Mouse (Mus musculus): Measurements from ENCODE around the gene Grin1. TPM values are rescaled to one million over a fixed set of nuclear protein-coding genes. Genes with fewer than 3 reads are reported as not detected.

Gene Grin1
- polyA plus RNA-seq, 1 experiment from 2014 or later, result 57.2 TPM

- no peaks in the 10 kb centered on the region for H3K4me1 ChIP-seq (replicated peaks; ENCODE audit: control insufficient read depth, insufficient read depth, low read length)
- WGBS, result 76% methylated on average over 2 of the region's 2 CpGs
- DNase-seq (ENCODE audit: low spot score) (no peak), ATAC-seq (ENCODE audit: low FRiP score) (no peak)
- H3K36me3 ChIP-seq (replicated peaks; ENCODE audit: control insufficient read depth, insufficient read depth), result no peaks in the 10 kb centered on the region
- H3K27ac ChIP-seq, result no peak overlapping the region
- no peaks in the 10 kb centered on the region for H3K9me3 ChIP-seq (ENCODE audit: control insufficient read depth, low read length)
- no peak overlapping the region for H3K9ac ChIP-seq
- H3K27me3 ChIP-seq (ENCODE audit: control insufficient read depth, insufficient read depth, low read length), result peaks cover 12% of the 10 kb centered on the region; the same call in 1 of the 2 replicates
- no peak overlapping the region for H3K4me3 ChIP-seq (replicated peaks; ENCODE audit: low read length)
- no peak overlapping the region for H3K4me2 ChIP-seq (replicated peaks)
Measured at GRCm38 (mm10) chr2:25326036-25326435, 7.0 kb upstream of the Grin1 start.

DNA sequence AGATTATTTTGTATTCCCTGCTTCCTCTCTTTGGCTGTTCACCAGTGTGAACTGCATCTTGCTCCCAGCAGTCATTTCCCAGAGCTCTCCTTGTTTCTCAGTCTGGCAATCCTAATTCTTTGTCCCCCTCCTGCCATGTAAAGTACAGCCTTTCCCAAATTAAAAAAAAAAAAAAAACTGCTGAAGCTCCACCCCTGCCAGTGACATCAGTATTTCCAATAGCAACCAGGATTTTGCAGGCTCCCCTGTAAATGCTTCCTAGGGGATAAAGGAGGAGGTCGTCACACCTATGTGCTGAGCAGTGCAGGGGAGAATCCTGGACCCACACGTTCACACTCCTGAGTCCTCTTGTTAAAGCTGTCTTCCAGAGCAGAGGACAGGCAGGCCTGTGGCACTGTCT, 1.1 kb upstream of the Grin1 start:
- Histone ChIP-seq H3K27me3 (ENCODE audit: control insufficient read depth, insufficient read depth, low read length) (peaks cover 42% of the 10 kb centered on the region), H3K9me3 (ENCODE audit: control insufficient read depth, low read length) (no peaks in the 10 kb centered on the region), H3K9ac (no peak overlapping the region), H3K36me3 (replicated peaks; ENCODE audit: control insufficient read depth, insufficient read depth) (0 out of 2 replicates have a peak, but pooled peaks cover under 1% of the 10 kb centered on the region), H3K4me2 (replicated peaks) (no peak overlapping the region), H3K27ac (no peak overlapping the region), H3K4me1 (replicated peaks; ENCODE audit: control insufficient read depth, insufficient read depth, low read length) (0 out of 2 replicates have a peak, but pooled peaks cover 7% of the 10 kb centered on the region), H3K4me3 (replicated peaks; ENCODE audit: low read length) (no peak overlapping the region)
- DNase-seq (ENCODE audit: low spot score), result no peak
- WGBS, result 36% methylated on average over 2 of the region's 2 CpGs
- ATAC-seq (ENCODE audit: low FRiP score), result no peak

GRCm38 (mm10) chr2:25318119-25318966, 644 bp downstream of the Grin1 start:
- no peaks in the 10 kb centered on the region for H3K9me3 ChIP-seq (ENCODE audit: control insufficient read depth, low read length)
- DNase-seq (ENCODE audit: low spot score) (peak; percentile 48), ATAC-seq (ENCODE audit: low FRiP score) (peak; percentile 65)
- H3K4me3 ChIP-seq (replicated peaks; ENCODE audit: low read length), result peak overlapping the region; percentile 48
- H3K27me3 ChIP-seq (ENCODE audit: control insufficient read depth, insufficient read depth, low read length), result peaks cover 59% of the 10 kb centered on the region
- H3K36me3 ChIP-seq (replicated peaks; ENCODE audit: control insufficient read depth, insufficient read depth), result peaks cover 11% of the 10 kb centered on the region
- H3K27ac ChIP-seq, result peak overlapping the region; percentile 84
- H3K9ac ChIP-seq, result peak overlapping the region; percentile 72
- WGBS, result 5% methylated on average over 31 of the region's 31 CpGs
- H3K4me2 ChIP-seq (replicated peaks), result peak overlapping the region; percentile 64
- 0 out of 2 replicates have a peak, but pooled peaks cover 7% of the 10 kb centered on the region for H3K4me1 ChIP-seq (replicated peaks; ENCODE audit: control insufficient read depth, insufficient read depth, low read length)

DNA sequence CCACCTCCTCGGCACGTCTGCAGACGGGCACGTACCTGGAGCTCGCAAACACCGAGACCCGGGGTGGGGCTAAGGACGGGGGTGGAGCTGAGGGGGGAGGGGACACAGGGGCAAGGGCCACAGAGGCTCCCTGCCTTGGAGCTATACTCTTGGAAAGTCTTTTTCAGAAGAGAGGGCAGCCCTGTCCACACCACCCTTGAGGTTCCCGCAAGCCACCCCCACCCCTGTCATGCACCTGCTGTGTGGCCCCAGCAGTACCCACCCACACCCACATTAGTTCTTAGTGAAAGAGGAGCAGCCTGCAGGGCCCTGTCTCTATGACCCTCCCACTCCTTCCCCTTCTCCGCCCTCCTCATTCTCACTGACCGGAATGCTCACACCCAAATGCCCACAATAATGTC, 7.5 kb downstream of the Grin1 start:
- Histone ChIP-seq H3K4me2 (replicated peaks) (no peak overlapping the region), H3K36me3 (replicated peaks; ENCODE audit: control insufficient read depth, insufficient read depth) (peaks cover 71% of the 10 kb centered on the region)

GRCm38 (mm10) chr2:25310969-25311368, 8.0 kb downstream of the Grin1 start:
- no peak for ATAC-seq (ENCODE audit: low FRiP score)
- no peak overlapping the region for H3K9ac ChIP-seq
- no peak overlapping the region for H3K27ac ChIP-seq
- no peak overlapping the region for H3K4me2 ChIP-seq (replicated peaks)
- H3K9me3 ChIP-seq (ENCODE audit: control insufficient read depth, low read length), result no peaks in the 10 kb centered on the region
- 4% methylated on average over 22 of the region's 22 CpGs for whole genome bisulfite sequencing
- H3K4me3 ChIP-seq (replicated peaks; ENCODE audit: low read length), result no peak overlapping the region
- no peak for DNase-seq (ENCODE audit: low spot score)
- H3K4me1 ChIP-seq (replicated peaks; ENCODE audit: control insufficient read depth, insufficient read depth, low read length), result no peaks in the 10 kb centered on the region
- peaks cover 97% of the 10 kb centered on the region for H3K27me3 ChIP-seq (ENCODE audit: control insufficient read depth, insufficient read depth, low read length)
- peaks cover 71% of the 10 kb centered on the region for H3K36me3 ChIP-seq (replicated peaks; ENCODE audit: control insufficient read depth, insufficient read depth)

More for the DNA sequence above, 7.5 kb downstream of the Grin1 start:
- DNase-seq (ENCODE audit: low spot score), result no peak
- Histone ChIP-seq H3K9ac (no peak overlapping the region), H3K27me3 (ENCODE audit: control insufficient read depth, insufficient read depth, low read length) (peaks cover 92% of the 10 kb centered on the region), H3K27ac (no peak overlapping the region), H3K4me1 (replicated peaks; ENCODE audit: control insufficient read depth, insufficient read depth, low read length) (no peaks in the 10 kb centered on the region), H3K4me3 (replicated peaks; ENCODE audit: low read length) (no peak overlapping the region), H3K9me3 (ENCODE audit: control insufficient read depth, low read length) (no peaks in the 10 kb centered on the region)
- no peak for ATAC-seq (ENCODE audit: low FRiP score)
- 10% methylated on average over 11 of the region's 11 CpGs for whole genome bisulfite sequencing

DNA sequence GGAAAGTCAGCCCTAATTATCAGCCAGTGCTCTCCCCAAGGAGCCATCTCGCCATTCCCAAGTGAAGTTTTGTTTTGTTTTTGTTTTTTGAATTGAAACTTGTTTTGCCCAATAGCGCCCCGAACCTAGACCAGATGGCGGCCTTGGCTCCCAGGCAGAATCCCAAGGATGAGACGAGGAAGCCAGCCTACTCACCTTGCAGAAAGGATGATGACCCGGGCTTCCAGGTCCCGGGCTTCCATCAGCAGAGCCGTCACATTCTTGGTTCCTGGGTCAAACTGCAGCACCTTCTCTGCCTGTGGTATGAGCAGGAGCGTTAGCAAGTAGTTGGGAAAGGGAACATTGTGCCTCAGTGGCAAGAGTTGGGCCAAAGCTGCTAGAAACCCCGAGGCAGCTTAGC, 8.8 kb downstream of the Grin1 start:
- H3K4me2 ChIP-seq (replicated peaks), result no peak overlapping the region
- H3K9ac ChIP-seq, result no peak overlapping the region
- no peaks in the 10 kb centered on the region for H3K9me3 ChIP-seq (ENCODE audit: control insufficient read depth, low read length)
- no peak overlapping the region for H3K4me3 ChIP-seq (replicated peaks; ENCODE audit: low read length)
- no peak for DNase-seq (ENCODE audit: low spot score)
- H3K36me3 ChIP-seq (replicated peaks; ENCODE audit: control insufficient read depth, insufficient read depth), result peaks cover 71% of the 10 kb centered on the region
- no peak for ATAC-seq (ENCODE audit: low FRiP score)
- H3K27me3 ChIP-seq (ENCODE audit: control insufficient read depth, insufficient read depth, low read length), result peaks cover 97% of the 10 kb centered on the region
- H3K27ac ChIP-seq, result no peak overlapping the region
- peaks cover 5% of the 10 kb centered on the region for H3K4me1 ChIP-seq (replicated peaks; ENCODE audit: control insufficient read depth, insufficient read depth, low read length)
- 57% methylated on average over 10 of the region's 10 CpGs for whole genome bisulfite sequencing

- ATAC-seq (ENCODE audit: low FRiP score), result 0 out of 2 replicates have a peak, but pooled peaks have one; percentile 7
- DNase-seq (ENCODE audit: low spot score), result no peak
- H3K4me1 ChIP-seq (replicated peaks; ENCODE audit: control insufficient read depth, insufficient read depth, low read length), result peaks cover 7% of the 10 kb centered on the region
- H3K4me2 ChIP-seq (replicated peaks), result peak overlapping the region; percentile 59
- no peaks in the 10 kb centered on the region for H3K9me3 ChIP-seq (ENCODE audit: control insufficient read depth, low read length)
- H3K36me3 ChIP-seq (replicated peaks; ENCODE audit: control insufficient read depth, insufficient read depth), result peaks cover 51% of the 10 kb centered on the region
- 56% methylated on average over 14 of the region's 14 CpGs for WGBS
- peaks cover 60% of the 10 kb centered on the region for H3K27me3 ChIP-seq (ENCODE audit: control insufficient read depth, insufficient read depth, low read length)
- H3K9ac ChIP-seq, result peak overlapping the region; percentile 55
- H3K4me3 ChIP-seq (replicated peaks; ENCODE audit: low read length), result peak overlapping the region; percentile 34
- peak overlapping the region; percentile 11; the same call in 1 of the 2 replicates for H3K27ac ChIP-seq
Measured at GRCm38 (mm10) chr2:25305587-25306359, 13.2 kb downstream of the Grin1 start.

- H3K4me2 ChIP-seq (replicated peaks), result peak overlapping the region; percentile 59
- peaks cover 52% of the 10 kb centered on the region for H3K27me3 ChIP-seq (ENCODE audit: control insufficient read depth, insufficient read depth, low read length)
- peaks cover 43% of the 10 kb centered on the region for H3K36me3 ChIP-seq (replicated peaks; ENCODE audit: control insufficient read depth, insufficient read depth)
- ATAC-seq (ENCODE audit: low FRiP score) (peak; percentile 89), DNase-seq (ENCODE audit: low spot score) (peak; percentile 63)
- H3K4me3 ChIP-seq (replicated peaks; ENCODE audit: low read length), result peak overlapping the region; percentile 34
- H3K27ac ChIP-seq, result peak overlapping the region; percentile 11
- H3K9ac ChIP-seq, result peak overlapping the region; percentile 55
- 3% methylated on average over 45 of the region's 45 CpGs for WGBS
- peaks cover 7% of the 10 kb centered on the region for H3K4me1 ChIP-seq (replicated peaks; ENCODE audit: control insufficient read depth, insufficient read depth, low read length)
- no peaks in the 10 kb centered on the region for H3K9me3 ChIP-seq (ENCODE audit: control insufficient read depth, low read length)
Measured at GRCm38 (mm10) chr2:25304657-25305541, 14.1 kb downstream of the Grin1 start.

Measured in hindbrain, embryonic 14.5 days (tissue).